Mouse (Mus musculus): ENCODE measurements around the gene St6galnac4. TPM values are rescaled to one million over a fixed set of nuclear protein-coding genes. Genes with fewer than 3 reads are reported as not detected.

The St6galnac4 gene
- total RNA-seq, 1 experiment from 2014 or later = 28.8 TPM

- ATAC-seq (replicated peaks; ENCODE audit: low read depth, poor library complexity, severe bottlenecking) = no peak
Observed at GRCm38 (mm10) chr2:32644083-32644482, 57.2 kb downstream of the St6galnac4 start.

GRCm38 (mm10) chr2:32644799-32645475, 58.0 kb downstream of the St6galnac4 start:
- no peak for ATAC-seq (replicated peaks; ENCODE audit: low read depth, poor library complexity, severe bottlenecking)

DNA sequence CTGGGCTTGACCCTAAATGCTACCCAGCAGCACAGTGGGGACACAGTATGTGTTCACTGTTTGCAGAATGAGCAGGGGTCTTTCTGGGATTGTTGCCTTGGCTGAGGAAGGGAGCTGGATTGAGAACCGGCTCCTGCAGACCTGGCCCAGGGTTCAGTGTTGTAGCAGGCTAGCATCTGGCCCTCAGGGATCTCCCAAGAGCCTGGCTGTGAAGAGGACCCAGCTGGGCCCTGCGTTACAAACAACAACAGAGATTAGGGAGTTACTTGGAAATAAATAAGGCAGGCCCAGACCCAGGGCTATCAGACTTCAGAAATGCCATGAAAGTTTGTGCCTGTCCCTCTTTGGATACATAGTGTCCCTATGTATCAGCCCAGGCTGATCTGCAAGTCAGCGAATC, 58.8 kb downstream of the St6galnac4 start:
- ATAC-seq (replicated peaks; ENCODE audit: low read depth, poor library complexity, severe bottlenecking) = no peak

DNA sequence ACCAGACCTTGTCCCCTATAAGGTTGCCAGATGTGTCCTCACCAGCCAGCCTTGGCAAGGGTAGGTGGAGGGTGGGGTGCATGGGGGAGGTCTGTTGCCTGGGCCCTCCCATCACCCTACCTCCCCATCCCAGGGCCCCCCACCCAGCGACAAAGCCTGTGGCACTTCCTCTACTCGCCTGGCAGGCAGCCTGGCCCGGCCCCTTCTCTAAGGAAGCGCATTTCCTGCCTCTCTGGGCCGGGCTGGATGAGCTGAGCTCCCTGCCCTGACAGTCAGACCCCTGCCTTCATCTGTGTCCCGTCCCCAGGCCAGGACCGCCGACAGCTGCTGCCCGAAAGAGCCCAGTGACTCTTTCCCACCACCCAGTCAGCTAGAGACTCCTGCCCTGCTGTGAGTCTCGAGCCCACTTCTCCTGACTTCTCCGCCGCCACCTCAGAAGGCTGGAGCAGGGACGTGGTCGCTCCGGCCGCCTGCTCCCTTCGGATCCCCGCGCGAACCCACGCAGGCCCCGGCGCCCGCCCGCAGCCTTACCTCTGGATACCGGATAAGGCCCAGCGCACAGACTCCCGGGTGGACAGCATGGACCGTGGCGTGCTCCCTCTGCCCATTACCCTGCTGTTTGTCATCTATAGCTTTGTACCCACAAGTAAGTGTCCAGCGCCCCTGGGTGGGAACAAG, 59.6 kb downstream of the St6galnac4 start, which contains the start of gene Eng:
Gene Eng (plus strand): TSS at position 217 of the 678 bp plus-strand sequence.
- peak; percentile 50 for ATAC-seq (replicated peaks; ENCODE audit: low read depth, poor library complexity, severe bottlenecking)

- ATAC-seq (replicated peaks; ENCODE audit: low read depth, poor library complexity, severe bottlenecking) = no peak
Observed at GRCm38 (mm10) chr2:32647366-32647765, 60.5 kb downstream of the St6galnac4 start.

Other genes with a start within 250 kb of the St6galnac4 start
- 64.1 and 76.5 TPM in 2 replicates for gene Ciz1, start 234.8 kb upstream of the St6galnac4 start, total RNA-seq (2017)
- gene Dnm1, start 233.8 kb upstream of the St6galnac4 start, total RNA-seq (2017) = not detected in 2 replicates
- gene 1110008P14Rik, start 205.2 kb upstream of the St6galnac4 start, total RNA-seq (2017) = 2.1 and 6.5 TPM in 2 replicates
- gene Lcn2, start 198.8 kb upstream of the St6galnac4 start, total RNA-seq (2017) = 17.2 and 22.0 TPM in 2 replicates
- gene Ptges2, start 191.2 kb upstream of the St6galnac4 start, total RNA-seq (2017) = 7.1 and 8.6 TPM in 2 replicates
- gene Naif1, start 136.6 kb upstream of the St6galnac4 start, total RNA-seq (2017) = 2.8 and 3.3 TPM in 2 replicates
- 7.9 and 12.7 TPM in 2 replicates for gene Slc25a25, start 135.7 kb upstream of the St6galnac4 start, total RNA-seq (2017)
- gene Fam102a, start 51.8 kb upstream of the St6galnac4 start, total RNA-seq (2017) = 3.6 and 3.9 TPM in 2 replicates
- 37.1 and 40.5 TPM in 2 replicates for gene Dpm2, start 16.2 kb upstream of the St6galnac4 start, total RNA-seq (2017)
- not detected in 2 replicates for gene Pip5kl1, start 12.3 kb upstream of the St6galnac4 start, total RNA-seq (2017)
- not detected in 2 replicates for gene 9430097D07Rik, start 11.4 kb upstream of the St6galnac4 start, total RNA-seq (2017)
- gene St6galnac6, start 12.6 kb downstream of the St6galnac4 start, total RNA-seq (2017) = 12.7 and 22.9 TPM in 2 replicates
- 3.5 TPM in 2 replicates for gene Ak1, start 34.7 kb downstream of the St6galnac4 start, total RNA-seq (2017)
- 17.8 and 24.0 TPM in 2 replicates for gene Eng, start 59.5 kb downstream of the St6galnac4 start, total RNA-seq (2017)
- 27.2 and 39.8 TPM in 2 replicates for gene Fpgs, start 117.0 kb downstream of the St6galnac4 start, total RNA-seq (2017)
- gene Cdk9, start 126.0 kb downstream of the St6galnac4 start, total RNA-seq (2017) = 48.2 and 61.3 TPM in 2 replicates
- 13.7 and 19.3 TPM in 2 replicates for gene Sh2d3c, start 134.0 kb downstream of the St6galnac4 start, total RNA-seq (2017)
- gene 6330409D20Rik, start 153.9 kb downstream of the St6galnac4 start, total RNA-seq (2017) = not detected in 2 replicates
- gene Tor2a, start 170.1 kb downstream of the St6galnac4 start, total RNA-seq (2017) = 19.2 and 19.9 TPM in 2 replicates
- not detected in 2 replicates for gene Ttc16, start 188.5 kb downstream of the St6galnac4 start, total RNA-seq (2017)
- gene Ptrh1, start 188.7 kb downstream of the St6galnac4 start, total RNA-seq (2017) = 1.3 and 4.0 TPM in 2 replicates
- not detected in 2 replicates for gene Cfap157, start 197.3 kb downstream of the St6galnac4 start, total RNA-seq (2017)

Data from common myeloid progenitor, adult 5-6 weeks (primary cell).